Mouse (Mus musculus) ES-E14 (cell line): ENCODE data around the gene Gm27021. TPM values are rescaled to one million over a fixed set of nuclear protein-coding genes. Genes with fewer than 3 reads are reported as not detected.

Experiments used
- DNase-seq: peaks from one replicate; pipeline ENCODE4 v3.0.0-alpha.2; 2013; ENCODE audit warnings: low read depth, low spot score
- H3K27ac ChIP-seq: 2 replicates; pipeline ENCODE4 v1.5.1; 2012; ENCODE audit warnings: low read depth, mild to moderate bottlenecking, low read length, moderate library complexity, mixed read lengths; ENCODE audit not compliant: poor library complexity, insufficient read depth, severe bottlenecking
- H3K36me3 ChIP-seq: 2 replicates; pipeline ENCODE4 v1.6.1; 2012; ENCODE audit warnings: mild to moderate bottlenecking, low read length, moderate library complexity, mixed read lengths; ENCODE audit not compliant: control insufficient read depth, poor library complexity, insufficient read depth, severe bottlenecking
- H3K4me1 ChIP-seq, 2 experiments: fragments of 150-350 bp in 1 of 2; sonication (generic) in 1 of 2; 2 replicates each; pipeline ENCODE4 v1.6.1; 2012; ENCODE audit warnings: low read length in 2 of 2, mild to moderate bottlenecking in 1 of 2, mixed read lengths in 1 of 2; ENCODE audit not compliant: control insufficient read depth in 2 of 2, insufficient read depth in 2 of 2, poor library complexity in 1 of 2
- H3K4me3 ChIP-seq, 2 experiments: fragments of 150-350 bp in 1 of 2; sonication (generic) in 1 of 2; 2 replicates each; pipeline ENCODE4 v1.5.1; 2012; ENCODE audit warnings: low read length in 2 of 2, low read depth in 1 of 2, mild to moderate bottlenecking in 1 of 2, mixed read lengths in 1 of 2; ENCODE audit not compliant: insufficient read depth in 1 of 2, poor library complexity in 1 of 2, severe bottlenecking in 1 of 2
- H3K9ac ChIP-seq: 2 replicates; pipeline ENCODE4 v1.6.1; 2012; ENCODE audit warnings: low read depth, mild to moderate bottlenecking, low read length, mixed read lengths; ENCODE audit not compliant: poor library complexity, insufficient read depth, severe bottlenecking
- H3K9me3 ChIP-seq: fragments of 150-350 bp; sonication (generic); 2 replicates; pipeline ENCODE4 v1.6.1; 2012; ENCODE audit warnings: low read depth, mild to moderate bottlenecking, low read length; ENCODE audit not compliant: control insufficient read depth, insufficient read depth
- CHD2 ChIP-seq: IDR thresholded peaks from 2 replicates; pipeline ENCODE4 v1.6.1; 2014; ENCODE audit warnings: mild to moderate bottlenecking, low read depth, low read length, inconsistent platforms
- HCFC1 ChIP-seq: IDR thresholded peaks from 2 replicates; pipeline ENCODE4 v1.6.1; 2012; ENCODE audit warnings: low read length, inconsistent platforms, borderline replicate concordance; ENCODE audit not compliant: insufficient read depth
- MAFK ChIP-seq: IDR thresholded peaks from 2 replicates; pipeline ENCODE4 v1.6.1; 2014; ENCODE audit warnings: mild to moderate bottlenecking, low read depth, low read length, inconsistent platforms; ENCODE audit not compliant: insufficient read depth
- ZC3H11A ChIP-seq: IDR thresholded peaks from 2 replicates; pipeline ENCODE4 v1.6.1; 2012; ENCODE audit warnings: low read depth, mild to moderate bottlenecking, inconsistent platforms, low read length, borderline replicate concordance
- ZNF384 ChIP-seq: IDR thresholded peaks from 2 replicates; pipeline ENCODE4 v1.6.1; 2012; ENCODE audit warnings: low read depth, low read length, inconsistent platforms
- in situ Hi-C, 2 experiments: fragments of 600-800 bp; cut with MboI; formaldehyde crosslinking; loops; one replicate each; pipeline ENCODE4 v1.15.1; 2025; ENCODE audit warnings: low sequenced_read_pairs in 2 of 2, inconsistent platforms in 1 of 2; ENCODE audit not compliant: unreplicated experiment in 2 of 2
- total RNA-seq: library from RNA; depleted of rRNA; stranded (reverse); fragments of 300-350 nt; gene quantifications from 2 replicates; pipeline ENCODE4 v1.2.3, GENCODE M21; 2012

The Gm27021 gene
- total RNA-seq, 1 experiment = 0.49 TPM

DNA sequence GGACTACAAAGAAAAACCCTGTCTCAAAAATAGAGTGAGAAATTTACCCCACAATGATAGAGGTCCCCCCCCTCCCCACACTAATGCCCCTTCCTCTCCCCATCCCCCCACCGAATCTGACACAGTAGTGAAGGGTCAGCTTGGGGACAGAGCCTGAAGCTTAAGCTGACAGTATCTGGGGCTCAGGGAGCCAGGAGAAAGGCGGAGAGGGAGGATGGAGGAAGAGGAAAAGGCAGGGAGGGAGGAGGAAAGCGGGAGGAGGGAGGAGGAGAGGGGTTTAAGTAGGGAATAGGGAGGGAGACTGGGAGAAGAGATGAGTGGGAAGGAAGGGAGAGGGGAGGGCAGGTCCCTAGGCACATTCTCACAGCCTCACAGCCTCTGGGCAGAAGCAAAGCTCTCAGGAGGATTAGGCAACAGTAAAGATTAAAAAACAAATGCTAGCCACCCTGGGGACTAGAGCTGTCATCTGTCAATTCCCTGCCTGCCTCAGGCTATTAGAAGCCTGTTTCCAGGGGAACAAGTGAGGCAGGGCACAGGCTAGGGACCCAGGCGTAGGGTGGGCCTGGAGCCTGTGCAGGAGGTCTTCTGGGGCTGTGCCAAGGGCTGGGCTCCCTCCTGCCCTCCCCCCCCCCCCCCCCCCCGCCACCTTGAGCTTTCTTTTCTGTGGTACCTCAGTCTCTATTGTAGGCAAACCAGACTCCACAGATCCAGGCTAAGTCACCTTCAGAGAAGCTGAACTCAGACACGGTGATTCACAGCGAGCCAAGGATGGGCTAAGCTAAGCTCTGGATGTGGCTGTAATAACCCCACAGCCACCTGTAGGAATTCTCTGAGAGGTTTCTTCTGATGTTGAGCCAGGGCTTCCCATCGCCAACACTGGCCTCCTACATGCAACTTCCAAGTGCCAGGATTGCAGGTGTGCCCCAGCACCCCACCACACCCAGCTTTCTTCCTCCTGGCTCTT lies 50.9 kb downstream of the Gm27021 start:
- H3K27ac ChIP-seq = no peak overlapping the region

GRCm38 (mm10) chr8:120614491-120614890 lies 53.4 kb downstream of the Gm27021 start:
- H3K9ac ChIP-seq = no peak overlapping the region
- peaks cover 4% of the 10 kb centered on the region; the same call in 1 of the 2 replicates for H3K36me3 ChIP-seq
- in situ Hi-C loops = no loop called here
- H3K9me3 ChIP-seq = no peaks in the 10 kb centered on the region
- H3K27ac ChIP-seq = no peak overlapping the region
- DNase-seq = no peak
- peaks cover 5 to 13% of the 10 kb centered on the region in 2 experiments; a peak in 2 of 4 replicates for H3K4me1 ChIP-seq
- TF ChIP-seq HCFC1 = no peak
- TF ChIP-seq ZNF384 = no peak
- no peak for TF ChIP-seq MAFK
- TF ChIP-seq ZC3H11A = no peak
- TF ChIP-seq CHD2 = no peak
- no peak overlapping the region for H3K4me3 ChIP-seq

More for the DNA sequence above, 50.9 kb downstream of the Gm27021 start:
- Histone ChIP-seq H3K4me3 (no peak overlapping the region), H3K4me1 (peaks cover 7 to 30% of the 10 kb centered on the region in 2 experiments), H3K36me3 (peaks cover 4% of the 10 kb centered on the region; the same call in 1 of the 2 replicates), H3K9me3 (no peaks in the 10 kb centered on the region), H3K9ac (no peak overlapping the region)
- in situ Hi-C loops = no loop called here
- TF ChIP-seq MAFK (no peak), CHD2 (no peak), HCFC1 (no peak), ZC3H11A (no peak)
- DNase-seq = no peak

DNA sequence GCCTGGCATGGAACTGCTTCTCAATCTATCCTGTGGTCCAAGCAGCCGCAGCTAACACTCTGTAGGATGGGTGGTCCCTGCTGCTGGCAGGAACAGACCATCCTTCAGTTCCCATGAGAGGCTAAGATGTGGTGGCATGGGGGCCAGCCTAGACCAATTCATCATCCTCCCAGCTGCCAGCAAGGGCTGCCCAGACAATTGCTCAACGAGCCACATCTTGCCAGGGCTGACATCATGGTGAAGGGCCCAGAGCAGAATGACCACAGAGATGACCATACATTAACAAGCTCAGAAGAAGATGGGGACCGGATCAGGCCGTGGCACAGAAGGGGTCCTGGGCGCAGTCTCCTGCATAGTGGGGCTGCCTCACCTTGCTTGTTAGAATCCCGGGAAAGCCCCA lies 57.1 kb downstream of the Gm27021 start:
- H3K4me3 ChIP-seq = no peak overlapping the region
- in situ Hi-C loops = no loop called here
- H3K36me3 ChIP-seq = peaks cover 2% of the 10 kb centered on the region; the same call in 1 of the 2 replicates
- TF ChIP-seq MAFK (no peak), ZNF384 (no peak), CHD2 (no peak), ZC3H11A (no peak), HCFC1 (no peak)
- DNase-seq = no peak
- no peaks in the 10 kb centered on the region for H3K9me3 ChIP-seq
- H3K9ac ChIP-seq = no peak overlapping the region
- peaks cover 2 to 6% of the 10 kb centered on the region in 2 experiments; a peak in 1 of 4 replicates for H3K4me1 ChIP-seq
- no peak overlapping the region for H3K27ac ChIP-seq

DNA sequence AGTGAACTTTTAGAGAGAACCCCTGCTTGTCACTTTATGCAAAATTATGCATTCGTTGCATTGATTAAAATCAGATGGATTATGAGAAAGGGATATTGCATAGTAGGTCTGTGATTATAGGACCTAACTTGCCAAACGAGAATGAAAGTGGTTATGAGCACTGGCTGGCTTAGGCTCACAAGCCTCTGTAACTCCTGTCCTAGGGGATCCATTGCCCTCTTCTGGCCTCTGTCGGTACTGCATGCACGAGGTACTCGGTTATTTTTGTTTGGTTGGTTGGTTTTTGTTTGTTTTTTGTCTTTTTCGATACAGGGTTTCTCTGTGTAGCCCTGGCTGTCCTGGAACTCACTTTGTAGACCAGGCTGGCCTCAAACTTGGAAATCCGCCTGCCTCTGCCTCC lies 60.0 kb downstream of the Gm27021 start:
- Histone ChIP-seq H3K9ac (no peak overlapping the region), H3K27ac (no peak overlapping the region), H3K36me3 (no peaks in the 10 kb centered on the region; the same call in 1 of the 2 replicates), H3K9me3 (no peaks in the 10 kb centered on the region), H3K4me3 (no peak overlapping the region), H3K4me1 (peaks cover 2 to 8% of the 10 kb centered on the region in 2 experiments; a peak in 1 of 4 replicates)
- peak; percentile 73 for DNase-seq
- in situ Hi-C loops = no loop called here
- 0 out of 2 replicates have a peak, but pooled peaks have one; percentile 12 for TF ChIP-seq ZC3H11A
- no peak for TF ChIP-seq CHD2
- no peak for TF ChIP-seq HCFC1
